Mouse (Mus musculus): ENCODE results near the gene Hhipl1. TPM values are rescaled to one million over a fixed set of nuclear protein-coding genes. Genes with fewer than 3 reads are reported as not detected.

Hhipl1 gene
- total RNA-seq (2021), result 1 to 10 TPM; 2.5 to 2.8 TPM

DNA sequence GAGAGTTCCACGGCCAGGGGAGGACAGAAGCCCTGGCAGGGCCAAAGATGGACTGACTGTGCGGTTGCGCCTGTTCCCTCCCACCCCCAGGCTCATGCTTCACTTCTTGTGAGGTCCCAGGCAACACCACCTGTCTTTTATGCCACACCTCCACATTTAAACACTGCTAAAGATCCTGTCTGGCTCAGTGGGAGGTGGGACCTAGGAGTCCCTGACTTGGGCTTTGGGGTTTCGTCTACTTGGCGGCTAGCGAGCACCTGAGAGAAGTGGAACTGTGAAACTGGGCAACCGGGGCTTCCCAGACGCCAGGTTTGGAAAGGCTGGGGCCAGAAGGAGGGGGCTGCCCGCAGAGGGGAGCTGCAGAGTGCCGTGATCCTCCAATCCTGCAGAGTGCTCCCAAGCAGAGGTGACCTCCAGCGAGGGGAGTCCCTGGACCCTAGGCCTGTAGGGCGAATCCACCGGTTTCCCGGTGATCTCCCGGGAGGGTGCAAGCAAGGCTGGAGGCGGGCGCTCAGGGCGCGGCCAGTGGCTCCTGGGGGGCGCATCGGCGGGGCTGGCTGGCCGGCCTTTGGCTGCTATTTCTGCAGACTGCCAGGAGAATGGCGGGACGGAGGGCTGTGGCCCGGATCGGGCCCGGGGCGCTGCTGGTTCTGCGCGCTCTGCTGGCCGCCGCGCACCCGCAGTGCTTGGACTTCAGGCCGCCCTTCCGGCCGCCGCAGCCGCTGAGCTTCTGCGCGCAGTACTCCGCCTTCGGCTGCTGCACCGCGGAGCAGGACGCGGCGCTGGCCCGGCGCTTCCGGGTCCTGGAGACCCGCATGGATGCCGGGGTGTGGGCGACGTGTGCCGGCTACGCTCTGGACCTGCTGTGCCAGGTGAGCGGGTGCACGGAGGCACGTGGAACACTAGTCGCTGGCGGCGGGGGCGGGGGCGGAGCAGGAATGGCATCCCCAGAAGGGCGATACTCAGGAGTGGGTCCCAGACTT, at the start of gene Hhipl1:
Gene Hhipl1 (plus strand): TSS at position 459 of the 983 bp plus-strand sequence.
- peak; percentile 64 for DNase-seq

DNA sequence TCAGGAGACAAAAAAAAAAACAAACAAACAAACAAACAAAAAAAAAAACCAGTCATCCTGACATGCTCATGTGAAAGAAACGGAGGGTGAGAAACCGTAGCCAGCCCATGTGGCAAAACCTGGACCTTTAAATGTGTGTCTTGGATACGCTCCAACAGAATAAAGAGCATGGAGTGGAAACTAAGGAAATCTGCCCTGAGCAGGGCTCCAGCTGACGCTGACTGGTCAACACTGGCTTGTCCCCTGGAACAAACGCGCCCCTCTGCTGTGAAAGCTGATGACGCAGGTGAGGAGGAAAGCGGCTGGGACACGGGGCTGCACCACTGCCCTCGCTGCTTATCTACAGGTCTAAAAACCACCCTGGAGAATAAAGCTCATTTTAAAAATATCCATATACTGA, 49.3 kb upstream of the Hhipl1 start:
- DNase-seq, result no peak

DNA sequence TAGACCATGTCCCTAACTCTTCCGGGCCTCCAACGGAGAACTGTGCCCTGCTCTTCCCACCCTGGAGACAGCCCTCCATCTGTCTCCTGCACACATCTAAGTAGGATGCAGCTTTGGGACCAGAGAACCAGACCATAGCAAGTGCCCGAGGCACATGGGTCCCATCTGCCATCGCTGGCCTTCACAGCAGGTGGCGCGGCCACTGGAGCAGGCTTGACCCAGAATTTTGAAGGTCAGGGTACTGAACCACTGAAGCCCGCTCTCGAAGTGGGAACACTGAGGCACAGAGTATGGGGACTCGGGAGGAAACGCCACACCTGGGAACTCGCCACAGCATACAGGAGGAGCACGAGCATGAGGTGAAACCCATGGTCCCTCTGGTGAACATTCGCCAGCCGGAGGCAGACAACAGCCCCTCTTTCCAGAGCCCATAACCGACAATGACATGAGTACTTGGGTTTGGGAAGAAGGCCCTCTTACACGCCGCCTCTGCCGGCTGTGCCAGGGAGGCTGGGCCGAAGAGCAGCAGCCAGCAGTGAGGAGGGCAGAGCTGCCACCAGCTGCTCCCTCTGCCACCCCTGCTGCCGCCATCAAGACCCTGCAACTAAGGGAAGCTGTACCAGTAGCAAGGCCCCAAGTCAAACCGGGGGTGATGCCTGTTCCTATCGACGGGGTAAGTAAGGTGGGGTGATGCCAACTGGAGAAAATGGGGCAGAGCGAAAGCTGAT, 46.6 kb upstream of the Hhipl1 start:
- no peak for DNase-seq

DNA sequence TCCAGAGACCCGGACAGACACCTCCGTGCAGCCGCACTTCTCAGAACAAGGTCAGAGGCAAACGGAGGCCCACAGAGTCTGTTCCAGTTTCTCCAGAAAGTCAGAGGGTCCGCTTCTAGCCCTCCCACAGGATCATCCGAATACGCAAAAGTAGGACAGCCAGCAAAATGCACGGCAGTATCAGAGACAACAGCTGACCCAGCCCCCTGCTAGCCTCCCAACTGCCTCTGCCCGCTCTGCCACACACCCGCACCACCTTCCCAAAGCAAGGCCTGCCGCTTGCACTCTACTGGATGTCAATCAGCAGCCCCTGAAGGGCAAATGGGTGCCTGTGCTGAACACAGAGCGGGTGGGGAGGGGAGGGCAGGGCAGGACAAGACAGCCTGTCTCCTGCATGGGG, 45.1 kb upstream of the Hhipl1 start:
- DNase-seq, result no peak

DNA sequence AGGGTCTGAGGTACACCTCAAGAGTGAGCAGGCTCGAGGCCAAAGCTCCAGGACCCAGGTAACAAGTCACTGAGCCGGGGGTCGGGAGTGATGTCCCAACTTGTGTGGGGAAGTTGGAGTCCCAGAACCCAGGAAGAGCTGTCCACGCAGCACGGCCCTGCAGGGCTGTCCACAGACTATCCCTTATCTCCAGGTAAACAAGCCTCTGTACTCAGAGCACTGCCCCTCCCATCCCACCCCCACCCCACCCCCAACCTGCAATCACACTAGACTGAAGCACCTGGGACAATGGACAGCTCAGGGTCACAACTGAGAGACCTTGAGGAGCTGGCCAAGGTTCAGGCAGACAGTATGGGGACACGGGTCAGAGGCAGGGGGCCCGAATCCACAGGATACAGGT, 41.2 kb upstream of the Hhipl1 start:
- DNase-seq, result no peak

DNA sequence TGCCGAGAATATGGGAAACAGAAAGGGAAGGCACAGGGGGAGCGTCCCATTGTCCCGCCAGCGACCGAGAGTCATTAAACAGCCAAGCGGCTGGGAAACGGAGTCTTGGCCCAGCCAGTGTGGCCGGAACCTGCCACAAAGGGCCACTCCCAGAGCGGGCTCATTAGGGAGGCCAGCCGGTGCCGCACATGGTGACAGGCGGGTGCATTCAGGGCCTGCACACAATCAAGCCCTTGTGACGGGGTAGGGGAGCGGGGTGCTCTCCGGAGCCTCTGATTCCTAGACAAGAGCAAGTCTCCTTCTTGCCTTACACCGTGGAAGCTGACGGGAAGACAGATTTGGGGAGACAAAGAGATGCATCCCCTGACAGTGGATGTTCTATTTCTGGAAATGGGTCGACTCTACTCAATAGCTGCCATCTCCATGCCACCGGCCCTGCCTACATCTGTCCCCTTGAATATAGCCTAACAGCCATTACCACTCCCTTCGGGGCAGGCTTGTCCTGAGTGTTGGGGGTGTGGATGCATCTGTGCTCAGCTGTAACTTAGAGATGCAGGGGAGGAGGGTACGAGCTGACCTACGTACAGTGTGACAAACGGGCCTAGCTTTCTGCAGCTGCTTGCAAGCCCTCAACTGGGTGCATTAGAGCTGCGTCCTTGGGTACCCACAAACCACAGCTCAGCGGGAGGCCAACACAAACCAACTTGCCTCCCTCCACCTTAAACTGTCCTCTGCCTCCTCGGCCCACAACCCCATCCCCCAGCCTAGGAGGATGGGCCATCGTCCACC, 40.0 kb upstream of the Hhipl1 start:
- DNase-seq, result peak; percentile 57

DNA sequence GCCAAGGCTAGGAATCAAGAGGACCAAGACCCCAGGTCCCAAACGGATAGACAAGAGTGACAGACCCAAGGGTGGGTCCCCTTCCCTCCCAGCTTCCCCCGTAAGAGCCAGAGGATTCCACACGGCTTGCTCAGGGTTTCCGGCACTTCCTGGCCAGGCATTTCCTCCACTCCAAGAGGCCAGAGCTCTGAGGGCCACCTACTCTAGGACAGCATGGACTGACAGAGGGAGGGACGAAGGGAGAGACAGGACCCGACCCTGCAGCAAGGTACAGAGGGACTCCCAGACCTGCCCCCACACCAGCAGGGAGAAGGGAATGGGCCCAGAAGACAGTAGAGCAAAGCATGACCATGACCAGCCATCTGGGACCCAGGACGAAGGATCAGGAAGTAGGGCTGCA, 38.4 kb upstream of the Hhipl1 start:
- no peak for DNase-seq

DNA sequence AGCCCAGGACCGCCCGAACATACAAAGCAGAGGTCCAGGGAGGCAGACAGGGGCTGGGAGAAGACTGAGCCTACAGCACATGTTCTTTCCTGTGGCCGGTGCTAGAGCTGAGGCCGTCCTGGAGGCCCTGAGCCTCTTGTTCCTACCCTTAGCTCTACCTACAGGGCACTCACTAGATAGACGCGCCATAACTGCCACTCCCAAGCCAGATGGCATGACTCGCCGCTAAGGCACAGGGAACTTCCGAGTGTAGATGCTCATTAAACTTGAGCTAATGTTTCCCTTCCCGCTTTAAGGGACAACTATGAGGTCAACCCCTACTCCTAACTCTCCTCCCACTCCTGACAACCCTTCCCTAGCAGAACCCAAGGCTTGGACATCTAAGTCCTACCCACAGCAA, 37.1 kb upstream of the Hhipl1 start:
- no peak for DNase-seq

DNA sequence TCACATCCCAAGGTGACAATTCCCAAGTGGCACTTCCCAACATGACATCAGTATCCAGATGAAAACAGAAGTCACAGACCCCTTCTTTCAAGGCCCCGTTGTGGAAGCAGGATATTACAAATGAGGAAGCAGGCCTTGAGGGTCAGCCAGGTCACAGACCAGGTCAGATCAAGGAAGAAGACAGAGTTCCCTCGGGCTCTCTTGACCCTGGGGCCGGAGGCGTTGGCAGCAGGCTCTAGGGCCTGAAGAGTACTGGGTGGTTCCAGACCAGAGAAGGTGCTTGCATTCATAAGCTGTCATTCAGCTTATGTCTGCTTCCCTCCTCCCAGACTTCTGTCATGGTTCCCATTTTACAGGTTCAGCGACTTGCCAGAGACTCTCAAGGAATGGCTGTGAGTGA, 36.4 kb upstream of the Hhipl1 start:
- DNase-seq, result no peak

DNA sequence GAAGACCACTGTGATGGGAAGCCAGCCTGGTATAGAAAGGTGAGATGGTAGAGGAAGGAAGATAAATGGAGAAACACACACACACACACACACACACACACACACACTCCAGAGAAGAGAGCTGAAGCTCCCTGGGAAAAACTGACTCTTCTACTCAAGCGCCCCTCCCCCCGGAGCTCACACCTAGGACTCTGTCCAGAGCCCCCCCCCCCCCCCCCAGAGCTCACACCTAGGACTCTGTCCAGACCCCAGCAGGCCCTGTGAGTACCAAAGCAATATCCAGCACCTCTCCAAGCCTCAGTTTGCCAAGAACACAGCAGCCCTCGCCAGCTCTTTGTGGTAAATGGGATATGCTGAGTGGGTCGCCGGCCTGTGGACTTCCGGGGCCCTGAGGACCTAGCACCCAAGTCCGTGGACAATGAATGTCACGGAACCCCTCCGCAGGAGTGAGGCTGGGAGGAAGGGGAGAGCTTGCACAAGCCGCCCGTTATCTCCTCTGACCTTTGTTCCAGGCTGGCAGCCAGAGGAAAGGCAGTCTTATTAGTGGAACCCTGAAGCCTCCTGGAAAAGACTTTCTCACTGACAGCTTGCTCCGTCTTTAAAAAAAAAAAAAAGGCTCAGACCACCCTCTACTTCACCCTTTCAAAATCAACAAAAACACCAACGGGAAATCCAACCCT, 35.7 kb upstream of the Hhipl1 start:
- no peak for DNase-seq

DNA sequence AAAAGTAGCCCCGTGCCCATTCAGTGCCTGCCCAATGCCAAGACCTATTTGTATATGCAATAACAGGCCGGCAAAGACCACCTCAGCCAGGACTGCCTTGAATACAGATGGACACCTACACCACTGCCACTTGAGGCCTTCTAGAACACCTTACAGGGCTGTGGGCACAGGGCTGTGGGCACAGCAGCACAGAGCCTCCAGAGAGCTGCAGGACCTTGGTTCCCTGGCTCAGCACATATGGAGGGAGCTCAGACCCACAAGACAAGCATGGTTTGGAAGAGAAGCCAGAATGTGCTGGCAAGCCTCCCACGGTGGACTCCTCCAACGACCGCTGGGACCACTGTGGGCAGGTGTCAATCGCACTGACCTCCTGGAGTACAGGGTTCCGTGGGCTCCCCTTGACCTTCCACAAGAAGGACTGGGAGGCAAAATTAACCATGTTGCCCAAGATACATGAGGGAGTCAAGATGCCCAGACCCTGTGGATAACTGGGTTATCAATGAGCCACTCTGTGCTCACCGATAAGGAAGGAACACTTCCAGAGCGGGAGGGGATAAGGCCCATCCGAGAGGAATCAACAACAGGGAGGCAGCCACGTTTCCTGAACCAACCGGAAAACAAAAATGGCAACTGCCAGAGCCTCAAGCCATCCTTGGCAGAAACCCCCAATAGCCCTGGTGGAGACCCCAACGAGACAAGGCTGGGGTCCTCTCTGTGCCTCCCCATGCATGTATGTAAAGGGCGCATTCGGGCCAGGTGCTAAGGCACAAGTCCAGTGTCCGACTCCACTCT, 34.5 kb upstream of the Hhipl1 start:
- DNase-seq, result no peak

DNA sequence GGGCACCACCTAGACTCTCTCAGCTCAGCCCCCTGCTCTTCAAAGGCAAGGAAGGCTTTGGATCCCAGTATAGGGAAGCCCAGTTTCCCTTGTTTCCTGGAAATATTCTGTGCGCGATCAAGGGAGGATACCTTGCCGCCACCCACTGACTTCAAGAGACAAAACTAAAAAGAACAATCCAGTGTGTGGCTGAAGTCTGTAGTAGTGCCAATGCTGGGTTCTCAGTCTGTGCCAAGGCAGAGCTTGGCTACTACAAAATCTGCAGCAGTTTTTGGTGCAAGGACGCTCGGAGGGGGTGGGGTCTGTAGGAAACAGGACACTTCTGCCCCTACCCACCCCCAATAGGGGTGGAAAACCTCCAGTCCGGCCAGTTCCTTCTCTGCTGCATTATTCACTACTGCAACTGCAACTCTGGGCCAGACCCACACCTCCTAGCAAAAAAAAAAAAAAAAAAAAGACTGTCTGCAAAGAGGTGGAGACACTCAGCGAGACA, 33.9 kb upstream of the Hhipl1 start:
- DNase-seq, result no peak

DNA sequence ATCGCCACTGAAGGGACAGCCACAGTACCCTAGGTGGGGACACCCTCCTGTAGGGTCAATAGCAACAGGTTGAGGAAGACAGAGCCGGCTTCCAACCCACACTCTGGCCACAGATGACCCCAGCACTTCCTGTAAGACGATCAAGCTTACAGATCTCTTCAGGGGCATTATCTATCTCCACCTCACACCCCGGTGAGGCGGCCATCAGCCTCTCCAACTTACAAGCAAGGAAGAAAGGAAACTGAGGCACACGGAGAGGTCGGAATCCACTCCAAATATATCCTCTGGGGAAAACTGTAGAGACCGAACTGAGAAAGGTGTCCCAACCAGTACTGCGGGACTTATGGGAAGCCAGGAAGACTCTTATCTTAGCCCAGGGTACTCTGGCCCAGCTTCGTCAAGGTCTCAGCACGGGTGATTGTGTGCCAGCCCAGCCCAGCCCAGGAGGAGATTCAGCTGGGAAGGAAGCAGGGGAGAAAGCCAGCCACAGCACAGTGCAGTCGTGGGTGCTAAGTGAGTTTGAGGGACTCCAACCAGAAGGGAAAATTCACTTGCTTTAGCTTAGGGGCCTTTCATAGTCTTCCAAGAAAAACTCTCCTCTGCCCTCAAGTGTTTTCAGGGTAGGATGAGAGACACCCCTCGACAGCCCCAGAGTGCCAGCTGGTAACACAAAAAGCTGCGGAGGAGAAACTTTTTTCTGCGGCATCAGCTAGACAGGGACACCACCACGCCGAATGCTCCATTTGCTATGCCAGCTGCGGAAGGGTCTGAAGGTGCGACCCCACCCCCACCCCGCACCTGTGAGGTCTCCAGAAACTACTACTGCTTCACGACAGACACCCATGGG, 32.4 kb upstream of the Hhipl1 start:
- DNase-seq, result no peak

DNA sequence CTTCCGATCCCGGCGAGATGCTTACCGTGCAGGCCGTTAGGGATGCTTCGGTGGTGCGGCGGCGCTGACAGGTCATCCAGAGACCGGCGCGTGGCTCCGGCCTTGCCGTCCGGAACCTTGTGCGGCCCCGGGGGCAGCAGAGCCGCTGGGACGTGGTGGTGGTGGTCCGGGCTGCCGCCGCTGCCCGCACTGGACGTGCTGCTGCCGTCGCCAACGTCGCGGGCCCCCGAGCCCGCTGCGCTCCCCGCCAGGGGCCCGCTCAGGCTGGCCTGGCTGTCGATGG, 31.8 kb upstream of the Hhipl1 start:
- no peak for DNase-seq

DNA sequence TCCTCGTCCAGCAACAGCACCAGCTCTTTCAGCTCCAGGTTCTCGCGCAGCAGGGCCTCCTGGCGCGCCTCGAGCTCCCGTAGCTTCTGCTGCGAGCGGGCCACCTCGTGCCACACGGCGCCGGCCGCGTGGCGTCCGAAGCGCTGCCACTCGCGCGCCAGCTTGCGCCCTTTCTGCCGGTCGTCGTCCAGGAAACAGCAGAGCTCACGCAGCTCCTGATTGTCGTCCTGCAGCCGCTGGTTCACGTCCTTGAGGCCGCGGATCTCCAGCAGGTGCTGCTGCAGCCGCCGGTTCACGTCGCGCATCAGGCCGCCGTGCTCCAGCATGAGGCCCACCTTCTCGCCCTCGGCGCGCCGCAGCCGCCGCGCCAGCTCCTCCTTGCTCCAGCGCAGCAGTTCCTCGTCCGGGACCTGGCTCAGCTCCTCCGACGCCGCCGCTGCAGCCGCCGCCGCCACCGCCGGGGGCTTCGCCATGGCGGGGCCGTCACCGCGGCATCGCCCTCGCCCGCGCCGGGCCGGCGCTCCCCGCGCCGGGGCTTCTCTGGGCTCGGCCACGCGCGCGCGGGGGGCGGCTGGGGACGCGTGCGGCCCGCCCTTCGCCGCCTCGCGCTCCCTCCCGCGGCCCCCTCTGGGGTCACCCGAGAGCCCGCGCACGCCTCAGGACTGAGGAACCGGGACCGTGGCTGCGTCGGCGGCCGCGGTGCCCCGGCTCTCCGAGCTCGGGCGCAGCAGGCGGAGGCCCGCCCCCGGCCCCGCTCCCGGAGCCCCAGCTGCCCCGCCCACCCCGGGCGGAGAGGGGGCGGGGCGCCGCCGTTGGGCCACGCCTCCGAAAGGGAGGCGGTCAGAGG, 31.2 kb upstream of the Hhipl1 start, which contains the start of gene Ccdc85c:
Gene Ccdc85c (minus strand): TSS at position 765 of the 847 bp plus-strand sequence.
- DNase-seq, result peak; percentile 58

DNA sequence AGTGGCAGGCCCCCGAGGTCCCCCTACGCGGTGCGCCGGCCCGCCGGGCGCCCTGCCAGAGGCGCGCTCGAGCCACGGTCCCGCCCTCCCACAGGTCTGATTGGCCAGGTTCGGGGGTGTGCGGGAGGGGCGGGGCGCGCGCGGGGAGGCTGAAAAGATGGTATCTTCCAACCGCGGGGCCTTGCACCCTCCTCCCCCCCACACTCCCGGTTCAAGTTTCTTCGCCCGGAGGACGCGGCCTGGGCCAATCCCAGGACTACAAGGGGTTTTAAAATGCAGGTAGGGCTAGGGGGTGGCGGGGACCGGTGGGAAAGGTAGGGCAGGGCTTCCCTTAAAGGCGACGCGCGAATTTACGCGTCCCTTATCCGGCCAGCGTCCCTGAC, 30.6 kb upstream of the Hhipl1 start:
- DNase-seq, result peak; percentile 98

DNA sequence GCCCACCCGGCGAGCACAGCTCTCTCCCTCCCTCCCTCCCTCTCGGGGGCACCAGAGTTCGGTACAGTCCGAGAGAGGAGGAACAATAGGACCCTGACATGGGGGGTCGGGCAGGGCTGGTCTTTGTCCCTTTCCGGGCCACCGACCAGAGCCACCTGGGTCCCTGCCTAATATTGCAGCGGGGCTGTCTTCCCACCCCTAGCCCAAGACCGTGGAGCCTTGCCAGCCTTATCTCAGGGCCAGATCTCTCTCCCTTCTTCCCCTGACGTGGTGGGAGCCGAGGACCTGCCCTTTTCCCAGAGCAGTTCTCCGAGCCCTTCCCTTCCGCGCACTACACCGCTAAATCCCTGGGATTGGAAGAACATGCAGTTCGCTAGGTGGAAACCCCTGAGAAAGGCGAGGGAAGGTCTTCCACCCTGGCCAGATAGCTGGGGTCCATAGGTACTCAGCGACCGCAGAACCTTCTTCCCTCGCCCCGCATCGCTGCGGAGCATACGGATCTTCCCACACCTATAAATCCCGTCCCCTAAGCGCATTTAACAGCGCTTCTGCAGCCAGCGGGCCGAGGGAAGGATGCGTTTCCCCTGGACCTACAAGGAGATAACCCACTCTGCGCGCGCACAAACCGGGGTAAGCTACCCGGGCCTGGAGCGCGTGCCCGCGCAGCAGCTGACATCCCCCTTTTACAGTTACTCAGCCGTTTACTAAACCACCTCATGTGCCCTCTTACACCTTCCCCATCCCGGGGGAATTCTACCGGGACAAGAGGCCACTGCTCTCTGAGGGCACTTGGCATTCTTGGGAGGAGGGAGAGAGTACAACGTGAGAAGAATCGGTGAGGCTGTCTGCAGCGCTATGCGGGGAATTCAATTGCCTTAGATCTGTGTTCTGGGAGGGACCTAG, 29.9 kb upstream of the Hhipl1 start:
- peak; percentile 47 for DNase-seq

DNA sequence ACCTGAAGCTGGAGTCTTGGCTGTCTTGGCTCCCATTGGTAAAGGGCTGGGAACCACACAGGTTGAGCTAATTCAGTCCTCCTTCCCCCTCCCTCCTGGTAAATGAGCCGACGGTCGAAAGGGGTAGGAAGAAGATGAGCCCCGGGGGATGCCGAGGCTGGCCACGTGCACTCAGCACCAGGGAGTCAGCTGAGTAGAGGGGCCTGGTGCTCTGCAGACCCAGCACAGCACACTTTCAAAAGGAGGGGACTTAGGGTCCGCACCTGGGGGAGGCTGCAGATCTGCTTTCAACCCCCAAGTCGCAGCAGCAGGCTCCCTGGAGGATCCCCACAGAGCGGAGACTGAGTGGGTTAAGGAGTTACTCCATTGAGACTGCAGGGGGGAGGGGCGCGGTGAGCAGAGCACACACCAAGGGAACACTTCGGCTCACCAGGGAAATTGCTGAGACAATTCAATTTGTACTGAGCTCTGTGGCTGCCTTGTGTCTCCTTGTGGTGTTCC, 28.7 kb upstream of the Hhipl1 start:
- DNase-seq, result no peak

Data from heart, postnatal 4 days (tissue).